Mouse (Mus musculus) macrophage (primary cell): ENCODE results near the gene Slc10a6. TPM values are rescaled to one million over a fixed set of nuclear protein-coding genes. Genes with fewer than 3 reads are reported as not detected.

Experiments
- H3K27ac ChIP-seq: fragments of 350-480 bp; formaldehyde crosslinking; 2 replicates; pipeline ENCODE4 v1.9.0; 2021
- H3K36me3 ChIP-seq: fragments of 350-480 bp; formaldehyde crosslinking; 2 replicates; pipeline ENCODE4 v1.9.0; 2021; ENCODE audit errors: inconsistent target
- H3K4me3 ChIP-seq: fragments of 350-480 bp; formaldehyde crosslinking; 2 replicates; pipeline ENCODE4 v1.9.0; 2021; ENCODE audit errors: inconsistent target
- H3K79me2 ChIP-seq: fragments of 350-480 bp; formaldehyde crosslinking; 2 replicates; pipeline ENCODE4 v1.9.0; 2021; ENCODE audit errors: inconsistent target
- WGBS: methylation state at CpG from one replicate; pipeline ENCODE4 v1.1.7; 2026; ENCODE audit warnings: inconsistent platforms; ENCODE audit not compliant: missing documents; 5-methylcytosine and 5-hydroxymethylcytosine counted together
- polyA plus RNA-seq: library from polyadenylated mRNA; stranded (reverse); fragments of 250-400 nt; gene quantifications from 3 replicates; pipeline ENCODE4 v1.2.4, GENCODE M21; 2018; ENCODE audit warnings: inconsistent platforms

Gene Slc10a6
- polyA plus RNA-seq, 1 experiment from 2014 or later, result 0.10 TPM

- Histone ChIP-seq H3K27ac (no peak overlapping the region), H3K36me3 (no peaks in the 10 kb centered on the region), H3K79me2 (no peaks in the 10 kb centered on the region), H3K4me3 (no peak overlapping the region)
- WGBS, result 96% methylated on average over 5 of the region's 5 CpGs
Observed at GRCm38 (mm10) chr5:103598881-103599280, 30.3 kb downstream of the Slc10a6 start.

- 94% methylated on average over 9 of the region's 9 CpGs for WGBS
- H3K27ac ChIP-seq, result no peak overlapping the region
- no peaks in the 10 kb centered on the region for H3K36me3 ChIP-seq
- no peak overlapping the region for H3K4me3 ChIP-seq
- no peaks in the 10 kb centered on the region for H3K79me2 ChIP-seq
Observed at GRCm38 (mm10) chr5:103598264-103598663, 30.9 kb downstream of the Slc10a6 start.

GRCm38 (mm10) chr5:103597604-103598003 is 31.6 kb downstream of the Slc10a6 start:
- no peaks in the 10 kb centered on the region for H3K36me3 ChIP-seq
- 98% methylated on average over 6 of the region's 6 CpGs for WGBS
- H3K27ac ChIP-seq, result no peak overlapping the region
- H3K4me3 ChIP-seq, result no peak overlapping the region
- H3K79me2 ChIP-seq, result no peaks in the 10 kb centered on the region

GRCm38 (mm10) chr5:103596467-103597146 is 32.6 kb downstream of the Slc10a6 start:
- Histone ChIP-seq H3K4me3 (no peak overlapping the region), H3K36me3 (no peaks in the 10 kb centered on the region), H3K27ac (no peak overlapping the region), H3K79me2 (no peaks in the 10 kb centered on the region)
- WGBS, result 93% methylated on average over 14 of the region's 14 CpGs

GRCm38 (mm10) chr5:103595394-103596226 is 33.6 kb downstream of the Slc10a6 start:
- H3K27ac ChIP-seq, result no peak overlapping the region
- WGBS, result 45% methylated on average over 13 of the region's 13 CpGs
- H3K79me2 ChIP-seq, result no peaks in the 10 kb centered on the region
- H3K4me3 ChIP-seq, result no peak overlapping the region
- H3K36me3 ChIP-seq, result no peaks in the 10 kb centered on the region

- H3K79me2 ChIP-seq, result no peaks in the 10 kb centered on the region
- no peak overlapping the region for H3K27ac ChIP-seq
- H3K4me3 ChIP-seq, result no peak overlapping the region
- 93% methylated on average over 9 of the region's 9 CpGs for WGBS
- H3K36me3 ChIP-seq, result no peaks in the 10 kb centered on the region
Observed at GRCm38 (mm10) chr5:103593575-103593974, 35.6 kb downstream of the Slc10a6 start.

GRCm38 (mm10) chr5:103592706-103593105 is 36.5 kb downstream of the Slc10a6 start:
- H3K79me2 ChIP-seq, result no peaks in the 10 kb centered on the region
- no peaks in the 10 kb centered on the region for H3K36me3 ChIP-seq
- H3K4me3 ChIP-seq, result no peak overlapping the region
- 38% methylated on average over 8 of the region's 8 CpGs for WGBS
- no peak overlapping the region for H3K27ac ChIP-seq

- 89% methylated on average over 7 of the region's 7 CpGs for WGBS
- H3K79me2 ChIP-seq, result no peaks in the 10 kb centered on the region
- H3K27ac ChIP-seq, result no peak overlapping the region
- H3K36me3 ChIP-seq, result no peaks in the 10 kb centered on the region
- no peak overlapping the region for H3K4me3 ChIP-seq
Observed at GRCm38 (mm10) chr5:103591846-103592245, 37.4 kb downstream of the Slc10a6 start.

- no peaks in the 10 kb centered on the region for H3K36me3 ChIP-seq
- H3K4me3 ChIP-seq, result no peak overlapping the region
- H3K79me2 ChIP-seq, result no peaks in the 10 kb centered on the region
- WGBS, result 90% methylated on average over 7 of the region's 7 CpGs
- no peak overlapping the region for H3K27ac ChIP-seq
Observed at GRCm38 (mm10) chr5:103587219-103587618, 42.0 kb downstream of the Slc10a6 start.

- WGBS, result 69% methylated on average over 11 of the region's 11 CpGs
- no peaks in the 10 kb centered on the region for H3K79me2 ChIP-seq
- H3K27ac ChIP-seq, result no peak overlapping the region
- no peaks in the 10 kb centered on the region for H3K36me3 ChIP-seq
- no peak overlapping the region for H3K4me3 ChIP-seq
Observed at GRCm38 (mm10) chr5:103579680-103580420, 49.4 kb downstream of the Slc10a6 start.

GRCm38 (mm10) chr5:103569446-103569845 is 59.8 kb downstream of the Slc10a6 start:
- Histone ChIP-seq H3K79me2 (no peaks in the 10 kb centered on the region), H3K36me3 (no peaks in the 10 kb centered on the region), H3K27ac (no peak overlapping the region), H3K4me3 (no peak overlapping the region)
- 89% methylated on average over 9 of the region's 9 CpGs for WGBS

- Histone ChIP-seq H3K79me2 (no peaks in the 10 kb centered on the region), H3K27ac (no peak overlapping the region), H3K36me3 (no peaks in the 10 kb centered on the region), H3K4me3 (no peak overlapping the region)
- 97% methylated on average over 4 of the region's 4 CpGs for WGBS
Observed at GRCm38 (mm10) chr5:103568034-103568433, 61.2 kb downstream of the Slc10a6 start.

- no peak overlapping the region for H3K4me3 ChIP-seq
- H3K36me3 ChIP-seq, result no peaks in the 10 kb centered on the region
- no peaks in the 10 kb centered on the region for H3K79me2 ChIP-seq
- 76% methylated on average over 9 of the region's 9 CpGs for WGBS
- H3K27ac ChIP-seq, result no peak overlapping the region
Observed at GRCm38 (mm10) chr5:103560546-103560945, 68.7 kb downstream of the Slc10a6 start.
